Mouse (Mus musculus) cerebellum, adult 2 months (tissue): ENCODE measurements at regions not wholly inside any gene's neighbourhood (a gene's known extent, or its start where the extent isn't known, plus 50 kb on each side); places are given as distances from the start of the nearest gene placed in this dataset.

Experiments used
- DNase-seq, 2 experiments: peaks; one replicate each; pipeline ENCODE4 v3.0.0; 2021
- H3K27ac ChIP-seq: fragments of 200-500 bp; 2 replicates; pipeline ENCODE4 v1.5.1; 2012; ENCODE audit warnings: low read length, control low read depth, inconsistent platforms; ENCODE audit not compliant: insufficient read depth
- H3K27me3 ChIP-seq: fragments of 200-500 bp; 2 replicates; pipeline ENCODE4 v1.6.1; 2012; ENCODE audit warnings: inconsistent platforms, mild to moderate bottlenecking, low read length, moderate library complexity; ENCODE audit not compliant: control insufficient read depth, insufficient read depth
- H3K4me1 ChIP-seq: fragments of 200-500 bp; 2 replicates; pipeline ENCODE4 v1.6.1; 2011; ENCODE audit warnings: low read length; ENCODE audit not compliant: control insufficient read depth, insufficient read depth
- H3K4me3 ChIP-seq: fragments of 200-500 bp; replicated peaks from 2 replicates; pipeline ENCODE3; 2011; ENCODE audit warnings: mild to moderate bottlenecking, low read depth, low read length, control low read depth; ENCODE audit not compliant: insufficient read depth
- CTCF ChIP-seq: fragments of 200-500 bp; IDR thresholded peaks from 2 replicates; pipeline ENCODE4 v1.5.1; 2011; ENCODE audit warnings: low read depth, mild to moderate bottlenecking, control low read depth, low read length, moderate library complexity, borderline replicate concordance; ENCODE audit not compliant: insufficient read depth
- POLR2A ChIP-seq: fragments of 200-500 bp; IDR thresholded peaks from 2 replicates; pipeline ENCODE4 v1.6.1; 2011; ENCODE audit warnings: low read length, control low read depth, borderline replicate concordance; ENCODE audit not compliant: insufficient read depth
- WGBS: fragments of 180-500 bp; shearing (Covaris S2); methylation state at CpG from one replicate; pipeline ENCODE4 v1.1.7; 2018; 5-methylcytosine and 5-hydroxymethylcytosine counted together

- WGBS: 6% methylated on average over 3 of the region's 3 CpGs
- H3K27ac ChIP-seq: no peak overlapping the region
- H3K4me1 ChIP-seq: no peaks in the 10 kb centered on the region
- TF ChIP-seq CTCF (no peak), POLR2A (no peak)
- no peak overlapping the region for H3K4me3 ChIP-seq
- peak; percentile 10 to 32 for DNase-seq
- no peaks in the 10 kb centered on the region for H3K27me3 ChIP-seq
These were observed 572.2 kb downstream of the Epha4 start for GRCm38 (mm10) chr1:76942730-76943129.

DNA sequence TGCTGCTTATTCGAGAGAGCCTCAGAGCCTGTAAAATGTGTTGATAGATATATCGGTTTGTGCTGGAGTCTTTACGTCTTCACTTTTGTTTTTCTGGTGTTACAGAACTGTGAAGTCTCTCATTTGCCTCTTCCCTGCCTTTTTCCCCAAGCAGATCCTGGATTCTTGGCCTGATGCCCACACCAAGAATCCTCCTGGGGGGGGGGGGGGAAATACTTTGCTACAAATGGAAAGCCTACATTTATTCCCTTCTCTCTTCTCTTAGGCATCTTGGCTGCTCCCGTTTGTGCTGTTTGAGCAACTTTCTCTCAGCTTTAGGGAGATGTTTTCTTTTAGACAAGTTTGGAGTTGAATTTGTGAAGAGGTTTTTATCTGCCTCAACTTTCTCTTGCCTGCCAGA lies 570.8 kb downstream of the Epha4 start:
- H3K4me1 ChIP-seq: no peaks in the 10 kb centered on the region
- H3K27ac ChIP-seq: no peak overlapping the region
- 89% methylated on average over 4 of the region's 4 CpGs for WGBS
- TF ChIP-seq POLR2A (no peak), CTCF (no peak)
- H3K4me3 ChIP-seq: no peak overlapping the region
- H3K27me3 ChIP-seq: no peaks in the 10 kb centered on the region
- DNase-seq: no peak

- Histone ChIP-seq H3K27me3 (no peaks in the 10 kb centered on the region), H3K4me1 (no peaks in the 10 kb centered on the region), H3K4me3 (no peak overlapping the region), H3K27ac (no peak overlapping the region)
- TF ChIP-seq POLR2A (no peak), CTCF (no peak)
- no peak for DNase-seq
These were observed 559.9 kb downstream of the Epha4 start for GRCm38 (mm10) chr1:76955031-76955430.

- H3K27ac ChIP-seq: no peak overlapping the region
- no peaks in the 10 kb centered on the region for H3K4me1 ChIP-seq
- no peaks in the 10 kb centered on the region for H3K27me3 ChIP-seq
- 96% methylated on average over 5 of the region's 5 CpGs for WGBS
- H3K4me3 ChIP-seq: no peak overlapping the region
- TF ChIP-seq CTCF: no peak
- no peak for TF ChIP-seq POLR2A
- no peak for DNase-seq
These were observed 557.5 kb downstream of the Epha4 start for GRCm38 (mm10) chr1:76957411-76957810.

DNA sequence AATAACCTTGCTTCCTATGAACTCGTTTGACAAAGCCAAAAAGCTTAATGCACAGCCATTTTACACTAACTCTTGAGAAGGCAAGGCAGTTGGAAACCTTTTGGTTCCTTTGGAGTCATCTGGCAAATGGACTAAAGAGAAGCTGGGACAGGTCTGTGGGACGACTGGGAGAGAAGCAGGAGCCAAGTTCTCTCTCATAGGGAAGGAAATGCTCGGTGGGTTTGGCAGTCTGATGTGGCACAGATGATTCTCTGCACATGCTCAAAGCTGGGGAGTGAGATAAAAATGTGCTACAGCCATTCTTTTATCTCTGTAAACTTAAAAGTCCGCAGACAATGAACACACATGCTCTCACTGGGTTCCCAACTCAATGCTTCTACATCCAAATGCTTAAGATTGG lies 556.2 kb downstream of the Epha4 start:
- Histone ChIP-seq H3K4me1 (no peaks in the 10 kb centered on the region), H3K27ac (no peak overlapping the region), H3K4me3 (no peak overlapping the region), H3K27me3 (no peaks in the 10 kb centered on the region)
- WGBS: 33% methylated on average over 4 of the region's 4 CpGs
- TF ChIP-seq CTCF (no peak), POLR2A (no peak)
- DNase-seq: no peak

GRCm38 (mm10) chr1:76972454-76972853 lies 542.4 kb downstream of the Epha4 start:
- H3K27ac ChIP-seq: no peak overlapping the region

GRCm38 (mm10) chr1:76975077-76975945 lies 539.6 kb downstream of the Epha4 start:
- Histone ChIP-seq H3K4me1 (no peaks in the 10 kb centered on the region), H3K4me3 (no peak overlapping the region), H3K27ac (no peak overlapping the region), H3K27me3 (no peaks in the 10 kb centered on the region)
- WGBS: 75% methylated on average over 12 of the region's 12 CpGs
- TF ChIP-seq POLR2A (no peak), CTCF (no peak)
- DNase-seq: no peak

More at GRCm38 (mm10) chr1:76972454-76972853, 542.4 kb downstream of the Epha4 start:
- TF ChIP-seq POLR2A (no peak), CTCF (no peak)
- no peaks in the 10 kb centered on the region for H3K27me3 ChIP-seq
- H3K4me1 ChIP-seq: no peaks in the 10 kb centered on the region
- WGBS: 89% methylated on average over 4 of the region's 4 CpGs
- no peak overlapping the region for H3K4me3 ChIP-seq
- DNase-seq: no peak

DNA sequence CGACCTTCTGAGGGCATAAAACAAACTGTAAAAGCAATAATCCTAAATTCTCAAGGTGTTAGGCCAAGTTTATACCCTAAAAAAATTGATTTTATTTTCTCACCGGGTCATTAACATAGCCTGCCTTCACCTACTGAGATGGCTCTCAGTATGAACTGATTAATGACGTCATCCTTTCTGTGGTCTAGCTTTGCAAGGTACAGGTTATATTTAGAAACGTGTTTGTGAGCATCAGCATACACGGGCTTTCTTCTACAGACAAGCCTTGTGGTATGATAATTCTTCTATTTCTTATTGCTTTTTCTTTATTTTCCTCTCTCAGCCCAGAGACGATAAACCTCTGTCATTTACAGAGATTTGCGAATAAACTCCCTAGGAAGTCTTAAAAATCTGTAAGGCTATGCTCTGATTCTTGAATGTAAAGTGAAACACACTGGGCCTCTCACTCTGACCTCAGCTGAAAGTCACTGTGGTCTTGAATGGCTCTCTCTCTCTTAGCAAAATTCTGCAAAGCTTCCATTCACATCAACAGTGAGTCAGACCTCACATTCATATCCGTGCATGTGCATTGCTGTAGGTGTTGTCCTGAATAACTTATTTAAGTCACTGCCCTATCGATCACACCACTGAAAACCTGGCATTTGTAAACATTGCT lies 534.3 kb downstream of the Epha4 start:
- no peak for DNase-seq
- H3K4me1 ChIP-seq: no peaks in the 10 kb centered on the region
- no peak overlapping the region for H3K27ac ChIP-seq
- TF ChIP-seq CTCF (no peak), POLR2A (no peak)
- 72% methylated on average over 9 of the region's 9 CpGs for WGBS
- no peaks in the 10 kb centered on the region for H3K27me3 ChIP-seq
- H3K4me3 ChIP-seq: no peak overlapping the region
